Mouse (Mus musculus): ENCODE results near the gene Tnni1.

The Tnni1 gene

GRCm38 (mm10) chr1:135811016-135811646, 31.9 kb downstream of the Tnni1 start:
- peak; percentile 87 for DNase-seq

- no peak for DNase-seq
Measured at GRCm38 (mm10) chr1:135812205-135812604, 33.0 kb downstream of the Tnni1 start.

- DNase-seq: no peak
Measured at GRCm38 (mm10) chr1:135812618-135813017, 33.4 kb downstream of the Tnni1 start.

- no peak for DNase-seq
Measured at GRCm38 (mm10) chr1:135813071-135813470, 33.8 kb downstream of the Tnni1 start.

- DNase-seq: no peak
Measured at GRCm38 (mm10) chr1:135813687-135814395, 34.6 kb downstream of the Tnni1 start.

GRCm38 (mm10) chr1:135814531-135814930, 35.3 kb downstream of the Tnni1 start:
- DNase-seq: no peak

GRCm38 (mm10) chr1:135817595-135817994, 38.4 kb downstream of the Tnni1 start:
- no peak for DNase-seq

GRCm38 (mm10) chr1:135818481-135819086, 39.4 kb downstream of the Tnni1 start, which contains the start of gene Lad1:
Gene Lad1, plus strand, starts transcription at chr1:135818598.
- DNase-seq: no peak

GRCm38 (mm10) chr1:135820071-135820470, 40.8 kb downstream of the Tnni1 start:
- DNase-seq: no peak

GRCm38 (mm10) chr1:135820736-135821364, 41.6 kb downstream of the Tnni1 start:
- DNase-seq: no peak

- no peak for DNase-seq
Measured at GRCm38 (mm10) chr1:135821780-135822179, 42.5 kb downstream of the Tnni1 start.

- DNase-seq: peak; percentile 28
Measured at GRCm38 (mm10) chr1:135828918-135829317, 49.7 kb downstream of the Tnni1 start.

GRCm38 (mm10) chr1:135834206-135834859, 55.1 kb downstream of the Tnni1 start:
- DNase-seq: no peak

GRCm38 (mm10) chr1:135834983-135835382, 55.7 kb downstream of the Tnni1 start:
- DNase-seq: no peak

GRCm38 (mm10) chr1:135835716-135836483, 56.7 kb downstream of the Tnni1 start, which contains the start of gene Tnnt2:
Gene Tnnt2, plus strand, starts transcription at chr1:135836354.
- no peak for DNase-seq

GRCm38 (mm10) chr1:135838626-135839025, 59.4 kb downstream of the Tnni1 start:
- DNase-seq: no peak

- no peak for DNase-seq
Measured at GRCm38 (mm10) chr1:135839065-135839464, 59.8 kb downstream of the Tnni1 start.

- no peak for DNase-seq
Measured at GRCm38 (mm10) chr1:135840675-135841395, 61.6 kb downstream of the Tnni1 start.

GRCm38 (mm10) chr1:135843519-135844262, 64.5 kb downstream of the Tnni1 start:
- no peak for DNase-seq

GRCm38 (mm10) chr1:135844481-135844880, 65.2 kb downstream of the Tnni1 start:
- no peak for DNase-seq

- no peak for DNase-seq
Measured at GRCm38 (mm10) chr1:135846632-135847031, 67.4 kb downstream of the Tnni1 start.
